Mouse (Mus musculus) neural tube, embryonic 14.5 days (tissue): ENCODE results near the gene Prrt1. TPM values are rescaled to one million over a fixed set of nuclear protein-coding genes. Genes with fewer than 3 reads are reported as not detected.

ENCODE experiments used
- ATAC-seq: fragments of 200-750 bp; cut with Nextera tagmentation; 2 replicates; pipeline ENCODE4 v1.8.0; 2017; ENCODE audit warnings: low read depth, mild to moderate bottlenecking, moderate TSS enrichment, moderate library complexity
- H3K27ac ChIP-seq: fragments of 300-500 bp; sonication (generic); 2 replicates; pipeline ENCODE4 v1.5.1; 2014; ENCODE audit warnings: low read depth, mild to moderate bottlenecking, control low read depth, low read length, moderate library complexity, mixed read lengths
- H3K27me3 ChIP-seq: fragments of 300-500 bp; sonication (generic); 2 replicates; pipeline ENCODE4 v1.6.1; 2014; ENCODE audit warnings: low read length; ENCODE audit not compliant: control insufficient read depth, insufficient read depth
- H3K36me3 ChIP-seq: fragments of 300-500 bp; sonication (generic); 2 replicates; pipeline ENCODE4 v1.6.1; 2014; ENCODE audit warnings: low read length, mixed read lengths; ENCODE audit not compliant: control insufficient read depth, insufficient read depth
- H3K4me1 ChIP-seq: fragments of 300-500 bp; sonication (generic); 2 replicates; pipeline ENCODE4 v1.6.1; 2014; ENCODE audit warnings: low read length; ENCODE audit not compliant: control insufficient read depth, insufficient read depth
- H3K4me2 ChIP-seq: fragments of 300-500 bp; sonication (generic); 2 replicates; pipeline ENCODE4 v1.6.1; 2014; ENCODE audit warnings: mild to moderate bottlenecking, low read depth, low read length, control low read depth
- H3K4me3 ChIP-seq: fragments of 300-500 bp; sonication (generic); 2 replicates; pipeline ENCODE4 v1.5.1; 2014; ENCODE audit warnings: low read depth, low read length, control low read depth, mixed read lengths
- H3K9ac ChIP-seq: fragments of 300-500 bp; sonication (generic); replicated peaks from 2 replicates; pipeline ENCODE4 v1.6.1; 2014; ENCODE audit warnings: low read depth, mild to moderate bottlenecking, control low read depth, low read length, mixed read lengths
- H3K9me3 ChIP-seq: fragments of 300-500 bp; sonication (generic); 2 replicates; pipeline ENCODE4 v1.6.1; 2016; ENCODE audit warnings: low read length; ENCODE audit not compliant: control insufficient read depth
- WGBS: fragments of 180-500 bp; shearing (Covaris S2); extraction: QIAGEN DNeasy Blood & Tissue Kit; methylation state at CpG from one replicate; pipeline ENCODE4 v1.1.7; 2014; 5-methylcytosine and 5-hydroxymethylcytosine counted together
- polyA plus RNA-seq: library from polyadenylated mRNA; unstranded; fragments of >200 nt; fragmentation: Nextera tagmentation; extraction: Ambion mirVana; gene quantifications from 2 replicates; pipeline ENCODE4 v1.2.1, GENCODE M21; 2014

The Prrt1 gene
- polyA plus RNA-seq, result 6.7 and 9.3 TPM in 2 replicates

GRCm38 (mm10) chr17:34629221-34629751 is at the start of gene Prrt1:
TSS of gene Prrt1 (plus strand) at chr17:34629533.
- no peak for ATAC-seq
- H3K4me1 ChIP-seq, result peaks cover 41% of the 10 kb centered on the region

DNA sequence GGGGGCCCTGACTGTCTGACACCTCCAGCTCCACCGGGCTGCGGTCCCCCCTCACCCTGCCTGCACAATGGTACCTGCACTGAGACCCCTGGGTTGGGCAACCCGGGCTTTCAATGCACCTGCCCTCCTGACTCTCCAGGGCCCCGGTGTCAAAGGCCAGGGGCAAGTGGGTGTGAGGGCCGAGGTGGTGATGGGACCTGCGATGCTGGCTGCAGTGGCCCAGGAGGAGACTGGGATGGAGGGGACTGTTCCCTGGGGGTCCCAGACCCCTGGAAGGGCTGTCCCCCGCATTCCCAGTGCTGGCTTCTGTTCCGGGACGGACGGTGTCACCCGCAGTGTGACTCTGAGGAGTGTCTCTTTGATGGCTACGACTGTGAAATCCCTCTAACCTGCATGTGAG is 46.8 kb upstream of the Prrt1 start:
- Histone ChIP-seq H3K4me3 (no peak overlapping the region), H3K27me3 (no peaks in the 10 kb centered on the region), H3K36me3 (no peaks in the 10 kb centered on the region), H3K9ac (no peak overlapping the region), H3K9me3 (no peaks in the 10 kb centered on the region), H3K4me2 (no peak overlapping the region), H3K27ac (no peak overlapping the region), H3K4me1 (peaks cover 10% of the 10 kb centered on the region; the same call in 1 of the 2 replicates)
- ATAC-seq, result no peak
- WGBS, result 90% methylated on average over 12 of the region's 12 CpGs

More at GRCm38 (mm10) chr17:34629221-34629751, at the start of gene Prrt1:
- H3K4me2 ChIP-seq, result peak within 1 kb of the TSS; percentile 86
- peaks cover 8% of the 10 kb centered on the region for H3K27me3 ChIP-seq
- no peaks in the 10 kb centered on the region for H3K36me3 ChIP-seq
- no peak within 1 kb of the TSS; the same call in 1 of the 2 replicates for H3K27ac ChIP-seq
- 1% methylated on average over 16 of the region's 16 CpGs for WGBS
- H3K9me3 ChIP-seq, result no peaks in the 10 kb centered on the region
- peak within 1 kb of the TSS; percentile 65 for H3K4me3 ChIP-seq
- H3K9ac ChIP-seq, result peak within 1 kb of the TSS; percentile 50

DNA sequence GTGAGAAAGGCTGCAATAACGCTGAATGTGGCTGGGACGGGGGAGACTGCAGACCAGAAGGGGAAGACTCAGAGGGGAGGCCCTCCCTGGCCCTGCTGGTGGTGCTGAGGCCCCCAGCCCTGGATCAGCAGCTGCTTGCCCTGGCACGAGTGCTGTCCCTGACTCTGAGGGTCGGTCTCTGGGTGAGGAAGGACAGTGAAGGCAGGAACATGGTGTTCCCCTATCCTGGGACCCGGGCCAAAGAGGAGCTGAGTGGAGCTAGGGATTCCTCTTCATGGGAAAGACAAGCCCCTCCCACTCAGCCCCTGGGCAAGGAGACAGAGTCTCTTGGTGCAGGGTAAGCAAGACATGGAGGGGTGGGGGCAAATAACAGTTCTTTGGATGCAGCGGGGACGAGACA is 45.9 kb upstream of the Prrt1 start:
- H3K4me1 ChIP-seq, result peaks cover 10% of the 10 kb centered on the region; the same call in 1 of the 2 replicates
- no peak overlapping the region for H3K27ac ChIP-seq
- no peaks in the 10 kb centered on the region for H3K27me3 ChIP-seq
- no peak overlapping the region for H3K9ac ChIP-seq
- no peaks in the 10 kb centered on the region for H3K36me3 ChIP-seq
- ATAC-seq, result no peak
- no peak overlapping the region for H3K4me3 ChIP-seq
- H3K9me3 ChIP-seq, result no peaks in the 10 kb centered on the region
- 75% methylated on average over 7 of the region's 7 CpGs for WGBS
- H3K4me2 ChIP-seq, result no peak overlapping the region

DNA sequence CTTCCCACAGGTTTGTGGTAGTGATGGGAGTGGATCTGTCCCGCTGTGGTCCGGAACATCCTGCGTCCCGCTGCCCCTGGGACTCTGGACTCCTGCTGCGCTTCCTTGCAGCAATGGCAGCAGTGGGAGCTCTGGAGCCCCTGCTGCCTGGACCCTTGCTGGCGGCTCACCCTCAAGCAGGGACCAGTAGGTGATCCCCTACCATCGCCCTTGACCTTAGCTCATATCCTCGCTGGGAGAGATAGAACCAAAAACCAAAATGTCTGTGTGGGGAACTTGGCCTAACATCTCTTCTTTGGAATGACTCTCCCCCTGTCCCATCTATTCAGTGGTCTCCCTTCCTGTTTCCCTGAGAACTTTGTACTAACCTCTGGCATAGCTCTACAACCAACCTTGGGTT is 45.5 kb upstream of the Prrt1 start:
- H3K9ac ChIP-seq, result no peak overlapping the region
- WGBS, result 88% methylated on average over 8 of the region's 8 CpGs
- no peak overlapping the region for H3K27ac ChIP-seq
- H3K4me3 ChIP-seq, result no peak overlapping the region
- no peaks in the 10 kb centered on the region for H3K9me3 ChIP-seq
- ATAC-seq, result no peak
- no peaks in the 10 kb centered on the region for H3K36me3 ChIP-seq
- no peak overlapping the region for H3K4me2 ChIP-seq
- H3K27me3 ChIP-seq, result no peaks in the 10 kb centered on the region
- peaks cover 13% of the 10 kb centered on the region for H3K4me1 ChIP-seq

DNA sequence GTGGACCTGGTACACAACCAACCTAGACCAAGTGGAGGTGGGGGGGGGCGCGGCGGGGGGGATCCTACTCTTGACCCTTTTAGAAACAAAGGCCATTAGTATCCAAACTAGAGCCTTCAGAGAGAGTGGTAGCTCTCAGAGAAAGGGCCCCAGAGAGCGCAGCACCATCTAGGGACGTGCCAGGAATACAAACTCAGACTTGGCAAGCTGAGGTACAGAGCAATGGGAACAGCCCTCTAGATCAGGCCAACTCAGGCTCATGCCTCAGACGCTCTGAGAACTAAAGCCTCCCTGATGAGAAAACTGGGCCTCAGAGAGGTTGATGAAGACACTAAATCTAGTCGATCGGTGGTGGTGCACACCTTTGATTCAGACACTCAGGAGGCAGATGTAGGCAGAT is 44.2 kb upstream of the Prrt1 start:
- no peak for ATAC-seq
- 85% methylated on average over 8 of the region's 8 CpGs for WGBS

DNA sequence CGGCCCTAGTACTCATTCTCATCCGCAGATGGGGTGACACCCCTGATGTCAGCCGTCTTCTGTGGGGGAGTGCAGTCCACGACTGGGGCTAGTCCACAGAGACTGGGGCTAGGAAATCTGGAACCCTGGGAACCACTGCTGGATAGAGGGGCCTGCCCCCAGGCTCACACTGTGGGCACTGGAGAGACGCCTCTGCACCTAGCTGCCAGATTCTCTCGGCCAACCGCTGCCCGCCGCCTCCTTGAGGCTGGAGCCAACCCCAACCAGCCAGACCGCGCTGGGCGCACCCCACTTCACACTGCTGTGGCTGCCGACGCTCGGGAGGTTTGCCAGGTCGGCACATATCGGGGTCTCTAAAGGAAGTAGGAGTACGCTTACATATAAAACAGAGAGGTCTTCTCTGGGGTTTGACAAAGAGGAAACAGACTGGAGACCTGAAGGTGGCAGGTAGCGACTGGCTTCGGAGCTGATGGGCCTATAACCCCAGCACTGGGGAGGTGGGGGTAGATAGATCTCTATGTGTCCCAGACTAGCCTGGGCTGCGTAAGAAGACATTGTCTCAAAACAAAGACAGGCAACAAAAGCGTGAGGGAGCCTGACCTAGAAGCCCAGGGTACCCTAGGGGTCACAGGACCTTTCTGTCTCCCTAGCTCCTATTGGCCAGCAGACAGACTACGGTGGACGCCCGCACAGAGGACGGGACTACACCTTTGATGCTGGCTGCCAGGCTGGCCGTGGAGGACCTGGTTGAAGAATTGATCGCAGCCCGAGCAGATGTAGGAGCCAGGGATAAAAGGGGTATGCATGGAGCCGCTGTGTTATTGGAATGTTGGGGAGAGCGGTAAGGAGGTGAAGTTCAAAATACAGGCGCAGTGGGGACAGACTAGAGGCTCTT is 43.2 kb upstream of the Prrt1 start:
- no peaks in the 10 kb centered on the region for H3K9me3 ChIP-seq
- peak; percentile 12 for ATAC-seq
- H3K4me1 ChIP-seq, result peaks cover 19% of the 10 kb centered on the region
- H3K4me3 ChIP-seq, result peak overlapping the region; percentile 70
- peak overlapping the region; percentile 96 for H3K4me2 ChIP-seq
- no peaks in the 10 kb centered on the region for H3K27me3 ChIP-seq
- peak overlapping the region; percentile 83 for H3K9ac ChIP-seq
- H3K27ac ChIP-seq, result peak overlapping the region; percentile 99
- WGBS, result 18% methylated on average over 32 of the region's 32 CpGs
- H3K36me3 ChIP-seq, result no peaks in the 10 kb centered on the region

More for the DNA sequence above, 44.2 kb upstream of the Prrt1 start:
- no peak overlapping the region for H3K9ac ChIP-seq
- no peak overlapping the region for H3K4me2 ChIP-seq
- peaks cover 17% of the 10 kb centered on the region for H3K4me1 ChIP-seq
- no peak overlapping the region for H3K4me3 ChIP-seq
- H3K36me3 ChIP-seq, result no peaks in the 10 kb centered on the region
- no peak overlapping the region; the same call in 1 of the 2 replicates for H3K27ac ChIP-seq
- no peaks in the 10 kb centered on the region for H3K27me3 ChIP-seq
- H3K9me3 ChIP-seq, result no peaks in the 10 kb centered on the region

DNA sequence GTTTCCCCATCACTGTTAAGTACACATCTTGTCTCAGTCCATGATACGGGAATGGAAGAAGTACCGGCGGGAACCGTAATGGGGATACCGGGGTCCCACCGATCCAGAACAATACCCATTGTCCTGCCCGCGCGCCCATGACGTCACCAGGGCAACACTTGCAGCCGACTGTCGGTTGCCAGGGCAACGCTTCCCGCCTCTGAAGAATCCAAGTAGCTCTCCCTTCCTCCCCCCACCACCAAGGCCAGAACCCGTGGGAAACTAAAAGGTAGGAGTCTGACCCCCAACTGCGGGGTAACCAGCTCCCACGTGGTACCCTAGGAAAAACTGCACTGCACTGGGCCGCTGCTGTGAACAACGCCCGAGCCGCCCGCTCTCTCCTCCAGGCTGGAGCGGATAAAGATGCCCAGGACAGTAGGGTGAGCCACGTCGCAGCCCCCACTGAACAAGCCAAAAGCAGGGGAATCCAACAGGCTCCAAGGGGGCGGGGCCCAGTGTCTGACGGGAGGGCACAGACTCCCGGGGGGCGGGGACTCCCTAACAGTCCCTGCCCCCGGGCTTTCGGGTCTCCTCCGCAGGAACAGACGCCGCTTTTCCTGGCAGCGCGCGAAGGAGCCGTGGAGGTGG is 42.4 kb upstream of the Prrt1 start:
- peak; percentile 77 for ATAC-seq
- H3K9ac ChIP-seq, result peak overlapping the region; percentile 83
- H3K27ac ChIP-seq, result peak overlapping the region; percentile 99
- no peaks in the 10 kb centered on the region for H3K36me3 ChIP-seq
- H3K4me2 ChIP-seq, result peak overlapping the region; percentile 96
- peak overlapping the region; percentile 70 for H3K4me3 ChIP-seq
- under 1% methylated on average over 37 of the region's 38 CpGs for WGBS
- no peaks in the 10 kb centered on the region for H3K9me3 ChIP-seq
- peaks cover 26% of the 10 kb centered on the region for H3K4me1 ChIP-seq
- H3K27me3 ChIP-seq, result no peaks in the 10 kb centered on the region

DNA sequence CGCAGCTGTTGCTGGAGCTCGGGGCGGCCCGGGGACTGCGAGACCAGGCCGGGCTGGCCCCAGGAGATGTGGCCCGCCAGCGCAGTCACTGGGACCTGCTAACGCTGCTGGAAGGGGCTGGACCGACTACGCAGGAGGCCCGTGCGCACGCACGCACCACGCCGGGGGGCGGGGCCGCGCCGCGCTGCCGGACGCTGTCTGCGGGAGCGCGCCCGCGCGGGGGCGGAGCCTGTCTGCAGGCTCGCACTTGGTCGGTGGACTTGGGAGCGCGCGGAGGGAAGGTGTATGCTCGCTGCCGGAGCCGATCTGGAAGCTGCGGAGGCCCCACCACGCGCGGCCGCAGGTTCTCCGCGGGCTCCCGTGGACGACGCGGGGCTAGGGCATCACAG is 41.9 kb upstream of the Prrt1 start:
- ATAC-seq, result peak; percentile 80
- H3K36me3 ChIP-seq, result no peaks in the 10 kb centered on the region
- peak overlapping the region; percentile 83 for H3K9ac ChIP-seq
- peaks cover 26% of the 10 kb centered on the region for H3K4me1 ChIP-seq
- WGBS, result under 1% methylated on average over 39 of the region's 50 CpGs
- peak overlapping the region; percentile 96 for H3K4me2 ChIP-seq
- H3K4me3 ChIP-seq, result peak overlapping the region; percentile 70
- H3K27ac ChIP-seq, result peak overlapping the region; percentile 99
- H3K9me3 ChIP-seq, result no peaks in the 10 kb centered on the region
- no peaks in the 10 kb centered on the region; the same call in 1 of the 2 replicates for H3K27me3 ChIP-seq
